Mouse (Mus musculus) olfactory bulb, adult 2 months (tissue): Measurements from ENCODE around the gene Gm11634. TPM values are rescaled to one million over a fixed set of nuclear protein-coding genes. Genes with fewer than 3 reads are reported as not detected.
A peak's percentile ranks its signal among the peaks of the same experiment; 100 is the strongest.
"Not testable (repeated sequence)": the region's sequence is repeated elsewhere in the genome, so short reads cannot be mapped to it uniquely, and the experiment has no call there.

Experiments
- H3K27ac ChIP-seq: fragments of 200-500 bp; 2 replicates; pipeline ENCODE4 v1.5.1; 2012; ENCODE audit warnings: low read depth, low read length; ENCODE audit not compliant: insufficient read depth
- H3K4me1 ChIP-seq: fragments of 200-500 bp; 2 replicates; pipeline ENCODE4 v1.6.1; 2012; ENCODE audit warnings: low read length; ENCODE audit not compliant: control insufficient read depth, insufficient read depth
- H3K4me3 ChIP-seq: fragments of 200-500 bp; 2 replicates; pipeline ENCODE4 v1.5.1; 2012; ENCODE audit warnings: mild to moderate bottlenecking, low read depth, low read length, moderate library complexity; ENCODE audit not compliant: insufficient read depth
- CTCF ChIP-seq: fragments of 200-500 bp; IDR thresholded peaks from 2 replicates; pipeline ENCODE4 v1.5.1; 2012; ENCODE audit warnings: low read depth, mild to moderate bottlenecking, low read length, moderate library complexity; ENCODE audit not compliant: insufficient read depth
- POLR2A ChIP-seq: fragments of 200-500 bp; IDR thresholded peaks from 2 replicates; pipeline ENCODE4 v1.6.1; 2012; ENCODE audit warnings: mild to moderate bottlenecking, low read depth, low read length, moderate library complexity; ENCODE audit not compliant: insufficient read depth
- WGBS: fragments of 180-500 bp; shearing (Covaris S2); methylation state at CpG from one replicate; pipeline ENCODE4 v1.1.7; 2018; 5-methylcytosine and 5-hydroxymethylcytosine counted together
- polyA plus RNA-seq: library from polyadenylated mRNA; stranded (reverse); fragments of >200 nt; gene quantifications from 2 replicates; pipeline ENCODE4 v1.2.4, GENCODE M21; 2012; ENCODE audit warnings: low replicate concordance; ENCODE audit not compliant: missing spikeins, insufficient read depth, insufficient read length

The Gm11634 gene
- polyA plus RNA-seq, 1 experiment = not detected

DNA sequence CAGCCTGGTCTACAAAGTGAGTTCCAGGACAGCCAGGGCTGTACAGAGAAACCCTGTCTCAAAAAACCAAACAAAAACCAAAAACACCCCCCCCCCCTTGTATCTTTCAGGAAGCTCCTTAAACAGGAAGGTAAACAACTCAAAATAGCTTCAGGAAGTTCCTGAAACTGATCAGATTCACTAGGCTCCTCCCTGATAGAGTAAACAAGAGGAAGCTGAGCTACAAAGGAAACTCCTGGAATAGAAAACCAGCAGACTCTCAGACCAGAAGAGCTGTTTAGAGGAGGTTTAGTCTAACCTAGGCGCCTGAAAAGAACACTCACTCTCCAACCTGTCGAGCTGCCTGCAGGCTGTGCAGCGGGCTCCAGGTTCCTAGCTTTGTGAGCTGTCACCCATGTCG is 40.7 kb upstream of the Gm11634 start:
- Histone ChIP-seq H3K4me3 (no peak overlapping the region), H3K4me1 (peaks cover 2% of the 10 kb centered on the region; the same call in 1 of the 2 replicates), H3K27ac (no peak overlapping the region)
- TF ChIP-seq POLR2A = no peak
- TF ChIP-seq CTCF = no peak
- WGBS = 98% methylated on average over 4 of the region's 4 CpGs

DNA sequence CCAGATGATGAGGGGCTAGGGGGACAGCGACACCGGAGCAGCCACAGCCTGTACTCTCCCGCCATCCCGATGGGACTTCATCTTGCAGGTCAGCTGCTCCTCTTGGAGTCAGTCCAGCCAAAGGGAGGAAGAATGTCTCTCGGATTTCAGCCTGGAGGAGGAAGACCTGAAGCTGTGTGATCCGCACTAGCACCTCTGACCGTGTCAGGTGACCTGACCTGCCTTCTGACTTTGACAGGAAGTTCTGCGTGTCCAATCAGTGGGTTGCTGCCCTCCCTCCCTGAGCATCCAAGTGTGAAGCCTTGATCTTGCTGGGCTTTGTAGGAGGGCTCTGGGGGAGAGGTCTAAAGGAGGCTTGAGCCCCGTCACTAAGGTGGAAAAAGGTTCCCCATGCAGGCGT is 36.6 kb upstream of the Gm11634 start:
- 89% methylated on average over 10 of the region's 10 CpGs for WGBS
- no peak overlapping the region for H3K4me3 ChIP-seq
- no peak overlapping the region for H3K27ac ChIP-seq
- H3K4me1 ChIP-seq = no peaks in the 10 kb centered on the region; the same call in 1 of the 2 replicates
- TF ChIP-seq POLR2A (no peak), CTCF (no peak)

DNA sequence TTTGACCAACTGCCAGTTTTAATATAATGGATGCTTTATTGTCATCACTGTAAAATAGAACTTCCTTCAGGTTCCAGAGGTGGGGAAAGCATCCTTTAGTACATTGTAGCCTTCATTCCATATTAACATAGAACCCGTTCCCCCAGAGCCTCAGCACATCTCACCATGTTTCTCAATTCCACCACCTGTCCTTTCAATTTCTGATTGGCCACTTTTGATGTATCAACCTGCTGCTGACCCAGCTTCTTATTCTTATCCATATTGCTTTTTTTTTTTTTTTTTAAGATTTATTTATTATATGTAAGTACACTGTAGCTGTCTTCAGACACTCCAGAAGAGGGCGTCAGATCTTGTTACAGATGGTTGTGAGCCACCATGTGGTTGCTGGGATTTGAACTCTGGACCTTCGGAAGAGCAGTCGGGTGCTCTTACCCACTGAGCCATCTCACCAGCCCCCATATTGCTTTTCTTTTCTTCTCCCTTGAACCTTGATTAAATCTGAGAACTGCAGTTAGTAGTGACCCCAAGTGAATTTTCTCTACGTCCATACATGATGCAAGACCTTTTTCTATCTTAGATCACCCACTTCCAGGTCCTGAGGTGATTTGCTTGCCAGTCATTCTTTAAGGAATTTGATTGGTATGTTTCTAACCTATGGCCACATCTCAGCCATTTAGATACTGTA is 29.8 kb upstream of the Gm11634 start:
- WGBS = 64% methylated on average over 4 of the region's 5 CpGs
- not testable (repeated sequence) for H3K4me1 ChIP-seq, H3K4me3 ChIP-seq, H3K27ac ChIP-seq

DNA sequence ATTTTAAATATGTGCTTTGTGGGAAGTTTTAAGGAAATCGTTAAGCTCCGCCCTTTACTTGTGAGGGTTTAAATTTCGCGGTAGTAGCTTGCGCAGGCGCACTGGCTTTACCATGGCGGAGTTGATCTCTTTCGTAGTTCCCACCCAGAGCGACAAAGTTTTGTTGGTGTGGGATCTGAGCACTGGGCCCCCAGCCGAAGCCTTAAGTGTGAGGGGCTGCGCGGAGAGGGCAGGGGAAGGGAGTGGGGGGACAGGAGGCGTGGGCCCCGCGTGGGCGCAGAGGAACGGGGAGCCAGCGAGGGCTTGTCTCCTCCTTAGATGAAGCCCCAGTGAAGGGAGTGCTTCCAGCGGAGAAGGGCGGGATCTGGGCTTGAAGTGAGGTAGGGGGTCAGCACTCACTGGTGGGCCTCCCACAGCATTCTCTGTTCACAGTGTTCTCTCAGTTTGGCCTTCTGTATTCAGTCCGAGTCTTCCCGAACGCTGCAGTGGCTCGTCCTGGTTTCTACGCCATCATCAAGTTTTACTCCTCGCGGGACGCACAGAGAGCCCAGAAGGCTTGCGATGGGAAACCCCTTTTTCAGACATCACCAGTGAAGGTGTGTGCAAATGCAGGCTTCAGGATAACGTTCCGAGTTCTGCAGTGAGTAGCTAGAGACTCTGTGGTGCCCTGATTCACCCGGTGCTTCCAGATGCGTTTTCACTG is 29.0 kb upstream of the Gm11634 start:
- under 1% methylated on average over 33 of the region's 33 CpGs for WGBS
- H3K4me3 ChIP-seq = peak overlapping the region; percentile 66
- peak overlapping the region; percentile 14; the same call in 1 of the 2 replicates for H3K27ac ChIP-seq
- TF ChIP-seq CTCF (no peak), POLR2A (no peak)
- peaks cover 6% of the 10 kb centered on the region; the same call in 1 of the 2 replicates for H3K4me1 ChIP-seq

DNA sequence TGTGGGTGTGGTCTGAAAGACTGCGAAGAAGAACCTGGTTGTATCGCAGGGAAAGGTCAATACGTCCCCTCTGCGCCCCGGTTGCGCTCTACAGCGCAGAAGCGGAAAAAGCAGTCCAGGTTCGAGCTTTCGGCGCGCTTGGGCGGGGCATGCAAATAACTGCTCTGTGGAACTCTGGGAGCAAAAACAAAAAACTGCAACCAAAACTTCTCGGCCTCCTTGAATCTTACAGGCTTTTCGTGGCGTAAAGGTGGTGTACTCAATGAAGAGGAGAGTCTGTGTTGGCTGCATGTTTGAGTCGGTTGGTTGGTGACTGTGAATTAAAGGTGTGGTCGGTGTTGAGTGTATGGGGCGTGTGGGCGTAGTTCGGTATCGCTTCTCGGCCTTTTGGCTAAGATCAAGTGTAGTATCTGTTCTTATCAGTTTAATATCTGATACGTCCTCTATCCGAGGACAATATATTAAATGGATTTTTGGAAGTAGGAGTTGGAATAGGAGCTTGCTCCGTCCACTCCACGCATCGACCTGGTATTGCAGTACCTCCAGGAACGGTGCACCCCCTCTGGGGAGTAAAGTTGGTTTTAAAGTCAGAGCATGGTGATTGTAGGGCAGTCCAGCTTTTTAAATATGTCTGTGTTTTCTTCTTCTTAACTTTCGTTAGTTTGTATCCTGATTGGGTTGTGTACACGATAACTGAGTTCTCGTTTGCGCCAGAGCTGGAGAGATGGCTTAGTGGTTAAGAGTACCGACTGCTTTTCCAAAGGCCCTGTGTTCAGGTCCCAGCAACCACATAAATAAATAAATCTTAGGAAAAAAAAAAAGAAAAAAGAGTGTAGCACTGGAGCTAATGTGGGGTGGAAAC is 28.2 kb upstream of the Gm11634 start, which contains the start of gene Rdm1:
Rdm1 (plus strand) TSS at position 201 of the 862 bp plus-strand sequence.
- TF ChIP-seq CTCF = no peak
- peak; percentile 77 for TF ChIP-seq POLR2A
- peaks cover 6% of the 10 kb centered on the region; the same call in 1 of the 2 replicates for H3K4me1 ChIP-seq
- H3K27ac ChIP-seq = peak within 1 kb of the TSS; percentile 40
- under 1% methylated on average over 34 of the region's 34 CpGs for WGBS
- H3K4me3 ChIP-seq = peak within 1 kb of the TSS; percentile 66

DNA sequence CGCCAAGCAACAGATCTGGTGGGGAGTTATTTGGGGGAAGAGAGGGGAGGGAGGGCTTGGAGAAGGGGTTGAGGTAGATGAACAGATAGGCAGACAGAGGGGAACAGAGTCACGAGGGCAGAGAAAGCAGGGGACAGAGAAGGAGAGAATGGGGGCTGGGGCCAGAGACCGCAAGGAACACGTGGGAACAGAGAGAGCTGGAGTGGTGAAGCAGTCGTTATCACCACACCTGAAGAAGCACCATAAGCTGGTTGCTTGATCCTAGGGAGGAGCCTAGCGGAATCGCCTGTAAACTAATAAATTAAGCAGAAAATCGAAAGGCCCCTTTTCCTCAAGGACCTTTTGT is 27.6 kb upstream of the Gm11634 start:
- H3K4me3 ChIP-seq = peak overlapping the region; percentile 44
- peak overlapping the region; percentile 40 for H3K27ac ChIP-seq
- 5% methylated on average over 8 of the region's 8 CpGs for WGBS
- peaks cover 6% of the 10 kb centered on the region; the same call in 1 of the 2 replicates for H3K4me1 ChIP-seq
- no peak for TF ChIP-seq CTCF
- no peak for TF ChIP-seq POLR2A

DNA sequence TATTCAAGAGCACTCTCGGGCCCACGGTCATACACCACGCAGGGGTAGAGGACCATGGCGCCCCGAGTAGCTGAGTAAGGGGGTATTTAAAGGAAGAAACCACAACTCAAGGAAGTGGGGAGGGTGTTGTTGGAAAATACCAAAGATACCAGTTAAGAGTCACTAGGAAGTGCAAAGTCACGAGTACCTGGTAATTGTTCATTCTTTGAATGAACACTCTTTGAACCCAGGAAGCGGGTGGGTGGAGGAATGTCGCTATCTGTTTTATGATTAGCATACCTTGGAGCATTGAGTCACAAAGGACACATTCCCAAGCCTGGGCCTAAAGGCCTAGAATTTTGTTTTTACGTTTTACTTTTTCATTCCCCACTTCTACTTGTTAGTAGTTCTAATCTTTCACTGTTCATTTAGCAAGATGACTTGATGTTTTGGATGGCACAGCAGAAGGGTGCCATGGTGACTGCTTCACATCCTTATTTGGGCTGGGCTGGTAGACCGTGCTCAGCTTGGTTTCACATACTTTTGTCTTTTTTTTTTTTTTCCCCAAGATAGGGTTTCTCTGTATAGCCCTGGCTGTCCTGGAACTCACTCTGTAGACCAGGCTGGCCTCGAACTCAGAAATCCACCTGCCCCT is 21.1 kb upstream of the Gm11634 start:
- not testable (repeated sequence) for H3K4me3 ChIP-seq, H3K27ac ChIP-seq
- 88% methylated on average over 11 of the region's 11 CpGs for WGBS
- peaks cover 16% of the 10 kb centered on the region for H3K4me1 ChIP-seq

DNA sequence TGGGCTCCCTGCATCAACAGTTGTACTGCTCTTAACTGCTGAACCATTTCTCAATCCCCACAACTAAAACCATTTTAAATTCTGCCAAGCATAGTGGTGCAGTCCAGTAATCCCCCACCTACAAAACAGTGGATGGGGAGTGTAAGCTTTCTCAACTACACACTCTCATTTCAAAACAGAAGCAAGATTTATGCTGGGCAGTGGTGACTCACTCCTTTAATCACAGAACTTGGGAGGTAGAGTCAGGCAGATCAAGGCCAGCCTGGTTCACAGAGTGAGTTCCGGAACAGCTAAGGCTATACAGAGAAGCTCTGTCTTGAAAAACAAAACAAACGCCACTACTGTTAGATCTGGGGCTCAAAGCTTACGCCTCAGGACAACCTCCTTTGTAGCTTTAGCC is 19.5 kb upstream of the Gm11634 start:
- WGBS = 75% methylated on average over 3 of the region's 3 CpGs
- H3K4me3 ChIP-seq = no peak overlapping the region
- H3K27ac ChIP-seq = no peak overlapping the region
- H3K4me1 ChIP-seq = peaks cover 16% of the 10 kb centered on the region
- no peak for TF ChIP-seq CTCF
- no peak for TF ChIP-seq POLR2A
